Mouse (Mus musculus) cerebellum, adult 11-12 months (tissue): ENCODE results near the gene Lrrc56.
"Not testable (repeated sequence)": the region's sequence is repeated elsewhere in the genome, so short reads cannot be mapped to it uniquely, and the experiment has no call there.

Experiments
- DNase-seq: peaks from one replicate; pipeline ENCODE4 v3.0.0; 2022

Lrrc56 gene

GRCm38 (mm10) chr7:141218141-141218540, 24.2 kb downstream of the Lrrc56 start:
- no peak for DNase-seq

DNA sequence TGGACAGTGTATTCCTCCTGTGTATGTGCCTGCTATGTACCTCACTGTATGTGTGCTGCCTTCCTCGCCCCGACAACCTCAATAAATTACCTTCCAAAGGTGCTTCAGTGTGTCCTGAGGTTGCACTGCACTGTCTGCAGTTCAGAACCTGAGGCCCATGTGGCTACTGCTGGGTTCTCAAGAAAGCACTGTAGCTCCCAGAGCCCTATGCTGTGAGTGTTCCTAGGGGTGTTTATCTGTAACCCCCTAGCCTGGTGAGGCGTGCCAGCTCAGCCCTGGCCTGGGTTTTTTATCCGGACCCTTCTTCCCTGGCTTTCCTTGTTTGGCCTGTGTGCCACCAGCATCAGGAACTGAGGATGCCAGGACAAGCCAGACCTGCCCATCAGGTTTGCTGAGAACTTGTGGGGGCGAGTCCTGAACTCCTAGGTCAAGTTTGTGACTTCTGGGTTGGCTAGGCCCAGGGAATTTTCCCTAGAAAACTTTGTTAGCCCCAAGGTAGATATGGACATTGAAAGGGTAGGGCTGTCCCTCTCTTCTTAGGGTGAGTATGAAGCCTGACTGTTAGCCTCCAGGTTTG, 24.7 kb downstream of the Lrrc56 start:
- DNase-seq: no peak

DNA sequence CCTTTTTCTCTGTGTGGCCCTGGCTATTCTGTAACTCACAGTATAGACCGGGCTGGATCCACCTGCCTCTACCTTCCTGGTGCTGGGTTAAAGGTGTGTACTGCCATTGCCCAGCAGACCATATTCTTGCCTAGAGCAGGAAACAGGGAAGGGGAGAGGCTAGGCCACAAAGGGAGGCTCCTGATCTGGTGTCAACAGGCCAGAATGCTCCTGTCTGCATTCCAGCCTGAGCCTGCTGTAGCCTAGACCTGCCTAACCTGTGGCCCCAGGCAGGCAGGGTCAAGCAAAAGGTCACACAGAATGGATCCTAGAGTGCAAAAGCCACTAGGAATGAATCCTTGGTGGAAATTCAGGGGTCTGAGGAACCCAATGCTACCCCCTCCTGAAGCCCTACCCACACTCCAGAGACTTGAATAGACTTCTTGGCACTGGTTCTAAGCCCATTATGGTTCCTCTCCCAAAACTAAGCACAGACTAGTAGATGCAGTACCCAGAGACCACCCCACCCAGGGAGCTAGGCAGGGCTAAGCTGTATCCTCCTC, 25.7 kb downstream of the Lrrc56 start:
- DNase-seq: no peak

- no peak for DNase-seq
These were observed 26.4 kb downstream of the Lrrc56 start for GRCm38 (mm10) chr7:141220377-141220776.

- DNase-seq: peak; percentile 94
These were observed 27.5 kb downstream of the Lrrc56 start for GRCm38 (mm10) chr7:141221249-141222125.

GRCm38 (mm10) chr7:141222126-141222467, 28.1 kb downstream of the Lrrc56 start:
- DNase-seq: no peak

- no peak for DNase-seq
These were observed 28.8 kb downstream of the Lrrc56 start for GRCm38 (mm10) chr7:141222696-141223215.

GRCm38 (mm10) chr7:141226535-141226934, 32.6 kb downstream of the Lrrc56 start:
- no peak for DNase-seq

DNA sequence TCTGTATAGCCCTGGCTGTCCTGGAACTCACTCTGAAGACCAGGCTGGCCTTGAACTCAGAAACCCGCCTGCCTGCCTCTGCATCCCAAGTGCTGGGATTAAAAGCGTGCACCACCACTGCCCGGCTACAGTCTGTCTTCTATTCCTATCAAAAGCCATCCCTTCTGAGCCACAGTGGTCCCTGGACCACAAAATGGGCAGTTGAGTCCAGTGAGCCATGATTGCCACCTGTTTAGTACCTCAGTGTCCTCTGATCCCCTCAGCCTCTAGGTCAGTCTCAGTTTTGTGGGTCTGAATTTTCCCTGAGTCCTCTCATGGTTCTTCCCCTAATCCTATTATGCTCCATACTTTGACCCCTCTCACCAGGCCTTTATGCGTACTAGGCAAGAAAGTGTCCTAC, 33.8 kb downstream of the Lrrc56 start:
- no peak for DNase-seq

- DNase-seq: peak; percentile 85
These were observed 34.5 kb downstream of the Lrrc56 start, which contains the start of gene Phrf1 for GRCm38 (mm10) chr7:141228279-141229067. Phrf1 (plus strand) TSS chr7:141228784.

- DNase-seq: no peak
These were observed 35.7 kb downstream of the Lrrc56 start for GRCm38 (mm10) chr7:141229702-141230101.

DNA sequence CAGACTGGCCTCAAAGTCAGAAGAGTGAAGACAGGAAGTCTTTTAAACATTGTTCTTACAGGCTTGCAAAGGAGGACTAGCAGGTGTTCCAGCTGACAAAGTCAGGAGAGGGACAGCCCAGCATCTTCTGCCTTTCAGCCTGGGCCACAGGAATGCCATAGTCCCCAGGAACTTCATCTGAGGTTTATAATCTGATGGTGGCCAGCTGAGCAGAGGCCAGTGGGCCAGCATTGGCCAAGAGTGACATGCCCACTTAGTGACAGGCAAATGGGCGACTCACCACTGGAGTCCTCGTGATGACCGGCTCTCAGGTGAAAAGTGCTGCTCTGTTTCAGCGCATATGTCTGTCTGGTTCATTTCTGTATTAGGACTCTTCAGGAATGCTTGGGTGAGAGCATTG, 36.6 kb downstream of the Lrrc56 start:
- DNase-seq: no peak

DNA sequence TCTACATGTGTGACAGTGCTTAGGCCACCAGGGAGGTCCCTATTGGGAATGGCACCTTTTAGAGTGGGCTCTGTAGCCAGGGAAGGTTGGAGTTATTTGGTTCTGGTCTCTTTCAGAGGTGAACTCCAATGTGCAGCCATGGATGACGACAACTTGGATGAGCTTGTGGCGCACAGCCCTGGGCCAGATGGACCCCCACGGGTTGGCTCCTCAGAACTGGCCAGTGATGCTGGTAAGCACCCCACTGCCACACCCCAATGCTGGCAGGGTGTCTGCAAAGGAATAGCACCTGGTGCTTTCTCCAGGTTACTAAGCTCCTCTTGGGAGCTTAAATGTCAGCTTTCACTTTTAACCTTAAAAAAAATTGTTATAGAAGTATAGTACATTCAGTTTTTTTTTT, 37.2 kb downstream of the Lrrc56 start:
- DNase-seq: no peak

GRCm38 (mm10) chr7:141231551-141231950, 37.6 kb downstream of the Lrrc56 start:
- DNase-seq: no peak

GRCm38 (mm10) chr7:141250486-141250885, 56.5 kb downstream of the Lrrc56 start:
- DNase-seq: not testable (repeated sequence)

- DNase-seq: no peak
These were observed 62.2 kb downstream of the Lrrc56 start for GRCm38 (mm10) chr7:141256159-141256558.
